Mouse (Mus musculus): ENCODE results near the gene B4galnt2.

GRCm38 (mm10) chr11:95828181-95828964 is 86.3 kb downstream of the B4galnt2 start:
- TF ChIP-seq CTCF (IDR thresholded peaks at IDR 0.05), result no peak
- TF ChIP-seq EP300 (IDR thresholded peaks at IDR 0.05; ENCODE audit: insufficient read depth, low read depth, low read length), result no peak

All from heart, adult 2 months (tissue).